Mouse (Mus musculus) retina, postnatal 7 days (tissue): Measurements from ENCODE around the gene Ifngr1.
"Not testable (repeated sequence)": the region's sequence is repeated elsewhere in the genome, so short reads cannot be mapped to it uniquely, and the experiment has no call there.

ENCODE experiments used
- DNase-seq: peaks from one replicate; pipeline ENCODE4 v3.0.0-alpha.2; 2012; ENCODE audit warnings: low read depth, low spot score

Ifngr1 gene

DNA sequence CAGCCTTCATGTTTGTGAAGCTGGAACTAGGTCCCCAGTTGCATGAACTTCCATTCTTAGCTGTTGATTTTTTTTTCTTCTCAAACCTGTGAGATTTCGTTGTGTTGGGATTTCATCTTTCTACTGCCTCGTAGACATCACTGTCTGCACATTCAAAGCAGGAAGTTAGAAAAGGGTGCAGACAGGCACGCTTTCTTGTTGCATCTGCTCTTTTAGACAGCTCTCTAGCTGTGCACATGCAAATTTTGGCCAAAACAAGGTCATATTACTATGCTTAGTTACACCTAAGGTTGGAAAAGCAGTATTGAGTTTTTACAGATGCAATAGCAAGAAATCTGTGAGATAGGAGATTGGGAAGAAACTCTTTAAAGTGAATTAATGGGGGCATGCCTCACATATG lies 4.5 kb upstream of the Ifngr1 start:
- DNase-seq, result no peak

DNA sequence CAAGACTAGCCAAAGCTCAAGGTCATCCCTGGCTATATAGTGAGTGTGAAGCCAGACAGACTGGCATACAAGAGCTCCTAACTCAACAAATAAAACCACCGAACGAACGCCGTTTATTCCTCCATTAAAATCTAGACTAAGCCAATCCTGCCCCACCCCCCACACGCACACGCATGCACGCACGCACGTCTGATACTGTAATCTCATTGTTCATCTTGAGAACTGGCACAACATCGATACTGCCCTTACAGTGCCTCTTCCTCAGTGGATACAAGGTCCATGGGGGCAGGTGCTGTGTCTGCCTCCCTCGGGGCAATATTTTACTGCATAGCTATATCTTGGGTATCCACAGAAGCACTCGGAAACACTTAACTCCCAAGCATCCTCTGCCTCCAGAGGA lies 2.1 kb upstream of the Ifngr1 start:
- no peak for DNase-seq

DNA sequence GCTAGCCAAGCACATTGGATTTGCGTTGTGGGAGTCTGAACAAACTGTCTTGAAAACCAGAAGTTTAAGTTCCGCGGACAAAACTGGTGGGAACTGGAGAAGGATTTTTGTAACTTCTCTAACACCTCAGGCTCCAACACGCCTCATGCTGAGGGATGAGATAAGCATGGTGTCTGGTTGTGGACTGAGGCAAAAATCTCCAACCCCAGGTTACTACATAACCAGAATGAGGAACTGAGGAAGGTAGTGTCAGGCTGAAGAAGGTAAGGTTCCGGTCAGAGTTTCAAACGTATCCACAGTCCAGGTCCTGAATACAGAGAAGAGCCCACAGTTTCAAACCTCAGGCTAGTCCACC lies 486 bp upstream of the Ifngr1 start:
- no peak for DNase-seq

DNA sequence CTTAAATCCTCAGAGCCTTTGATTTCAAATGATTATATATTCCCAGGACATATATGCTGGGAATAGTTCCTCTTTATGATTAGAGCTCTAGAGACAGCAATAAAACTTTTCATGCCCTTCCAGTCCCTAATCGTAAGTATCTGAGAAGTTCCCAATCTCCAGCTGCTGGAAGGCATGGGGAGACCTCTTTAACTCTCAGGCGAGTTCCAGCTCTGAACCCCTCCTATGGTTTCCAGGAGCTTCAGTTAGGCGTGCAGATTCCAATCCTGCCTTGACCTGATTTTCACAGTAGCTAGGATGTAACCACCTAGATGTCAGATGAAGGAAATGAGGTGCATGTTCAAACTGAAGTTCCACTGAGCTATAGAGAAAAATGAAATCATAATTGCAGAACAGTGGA lies 807 bp downstream of the Ifngr1 start:
- DNase-seq, result no peak

DNA sequence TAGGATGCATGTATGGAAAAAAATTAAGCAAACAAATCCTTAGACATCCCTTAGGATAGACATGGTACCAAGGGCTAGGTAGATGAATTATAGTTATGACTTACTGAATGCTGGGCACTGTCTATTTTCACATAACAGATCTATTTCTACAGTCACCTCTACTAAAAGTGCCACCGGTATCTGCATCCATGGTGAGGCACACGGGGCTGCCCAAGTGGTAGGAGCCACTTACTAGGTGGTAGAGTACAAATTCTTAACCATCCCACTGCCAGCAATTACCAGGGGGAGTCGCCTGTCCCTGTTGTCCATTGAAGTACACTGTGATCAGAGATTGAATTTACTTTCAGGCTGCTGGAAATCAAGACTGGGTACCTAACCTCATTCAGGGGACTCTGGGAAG lies 1.5 kb downstream of the Ifngr1 start:
- DNase-seq, result no peak

DNA sequence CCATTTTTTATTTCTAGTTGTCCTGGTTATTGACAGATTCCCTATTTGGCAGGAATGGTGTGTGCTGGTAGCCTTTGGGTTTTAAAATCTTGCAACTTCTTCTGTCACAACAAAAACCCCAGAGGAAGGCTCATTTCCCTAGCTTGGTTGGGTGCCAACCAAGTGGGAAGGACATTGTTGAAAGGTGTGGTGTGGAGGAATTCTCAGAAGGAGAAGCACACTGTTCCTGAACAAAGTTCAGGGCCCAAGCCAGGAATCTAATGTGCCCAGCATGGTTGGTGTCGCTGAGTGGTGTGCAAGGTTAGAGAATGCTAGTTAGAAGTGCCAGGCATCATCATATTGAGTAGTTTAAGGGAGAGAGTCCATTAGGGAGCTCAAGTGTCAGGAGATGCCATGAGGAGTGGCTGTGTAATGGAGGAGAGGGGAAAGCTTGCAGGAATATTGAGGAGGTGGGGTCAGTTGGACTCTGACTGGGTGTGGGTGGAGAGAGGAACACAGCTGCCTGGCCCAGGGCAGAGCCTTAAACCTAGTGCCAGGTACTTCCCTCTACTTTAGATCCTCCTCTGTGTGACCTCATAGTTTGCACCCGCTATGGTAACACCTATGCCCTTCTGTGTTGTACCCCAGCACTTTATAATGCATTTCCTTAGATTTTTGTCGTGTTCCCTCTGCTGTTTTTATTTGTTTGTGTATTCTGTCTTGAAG lies 2.6 kb downstream of the Ifngr1 start:
- DNase-seq, result no peak

DNA sequence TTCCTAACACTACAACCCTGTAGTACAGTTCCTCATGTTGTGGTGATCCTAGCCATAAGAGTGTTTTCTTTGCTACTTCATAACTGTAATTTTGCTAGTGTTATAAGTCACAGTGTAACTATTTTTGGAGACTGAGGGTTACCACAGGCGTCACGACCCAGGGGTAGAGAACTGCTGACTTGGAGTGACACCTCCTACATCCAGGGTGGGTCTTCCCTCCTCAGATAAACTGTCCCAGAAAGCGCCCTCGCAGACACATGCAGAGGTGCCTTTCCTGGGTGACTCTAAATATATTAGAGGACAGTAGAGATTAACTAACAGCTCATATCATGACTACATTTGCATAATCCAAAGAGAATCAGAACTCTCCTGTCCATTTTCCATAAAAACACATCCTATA lies 5.1 kb downstream of the Ifngr1 start:
- DNase-seq, result no peak

DNA sequence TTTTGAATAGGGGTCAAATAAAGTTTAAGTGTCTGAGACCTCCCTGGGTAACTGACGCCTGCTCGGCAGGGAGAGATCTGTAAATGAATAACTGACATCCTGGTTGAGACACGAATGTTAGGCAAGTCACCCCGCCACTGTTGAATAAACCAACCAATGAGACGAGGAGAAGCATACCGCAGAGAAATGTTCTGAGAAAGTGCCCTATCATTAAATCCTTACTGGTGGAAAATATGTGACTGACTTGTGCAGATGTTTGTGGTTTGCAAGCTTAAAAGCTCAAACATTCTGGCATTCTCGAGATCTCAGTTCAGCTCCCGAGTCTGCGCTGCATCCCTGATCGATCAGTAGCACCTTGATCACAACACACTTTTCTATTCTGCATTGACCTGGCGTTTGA lies 6.3 kb downstream of the Ifngr1 start:
- DNase-seq, result no peak

DNA sequence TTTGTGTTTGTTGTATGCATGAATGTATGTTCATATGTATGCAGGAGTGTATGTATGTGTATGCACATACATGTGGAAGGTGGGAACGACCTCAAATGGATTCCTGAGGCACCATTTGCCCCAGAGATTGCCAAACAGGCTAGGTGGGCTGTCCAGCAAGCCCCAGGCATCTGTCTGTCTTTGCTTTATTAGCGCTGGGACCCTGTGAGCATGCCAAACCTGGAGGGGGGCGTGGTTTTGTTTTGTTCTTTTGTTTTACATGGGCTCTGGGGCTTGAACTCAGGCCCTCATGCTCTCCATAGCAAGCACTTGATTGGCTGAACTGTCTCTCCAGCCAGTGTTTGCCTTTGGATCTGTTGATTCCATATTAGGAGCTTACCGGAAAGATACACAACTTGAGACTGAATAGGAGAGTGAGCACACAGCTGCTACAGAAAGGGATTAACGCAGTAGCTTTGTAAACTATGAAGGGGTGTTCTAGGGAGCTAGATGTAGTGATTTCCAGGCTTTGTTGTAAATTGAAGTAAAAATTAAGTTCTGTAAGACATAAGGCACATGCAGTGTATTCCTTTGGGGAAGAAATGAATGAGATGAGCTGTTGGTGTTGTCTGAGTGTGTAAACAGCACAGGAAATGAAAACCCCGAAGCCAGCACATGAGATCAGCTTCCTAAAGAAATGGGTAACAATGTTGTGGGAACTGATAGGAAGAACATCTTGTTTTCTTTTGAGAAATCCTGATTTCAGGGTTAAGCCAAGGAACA lies 7.8 kb downstream of the Ifngr1 start:
- no peak for DNase-seq

DNA sequence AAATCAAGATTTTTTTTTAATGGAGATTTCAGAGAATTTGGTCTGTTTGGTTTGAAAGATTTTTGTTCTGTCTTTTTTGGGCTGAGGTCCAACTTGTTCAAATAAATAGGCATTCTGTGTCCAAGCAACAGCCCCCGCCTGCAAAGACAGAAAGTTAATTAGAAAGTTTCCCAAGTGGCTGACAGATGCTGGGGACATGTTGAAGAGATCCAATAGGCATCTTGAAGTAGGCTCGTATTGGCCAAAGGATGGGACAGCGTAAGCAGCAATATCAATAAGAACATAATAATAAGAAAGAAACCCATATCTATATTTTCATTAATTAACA lies 8.3 kb downstream of the Ifngr1 start:
- DNase-seq, result no peak

DNA sequence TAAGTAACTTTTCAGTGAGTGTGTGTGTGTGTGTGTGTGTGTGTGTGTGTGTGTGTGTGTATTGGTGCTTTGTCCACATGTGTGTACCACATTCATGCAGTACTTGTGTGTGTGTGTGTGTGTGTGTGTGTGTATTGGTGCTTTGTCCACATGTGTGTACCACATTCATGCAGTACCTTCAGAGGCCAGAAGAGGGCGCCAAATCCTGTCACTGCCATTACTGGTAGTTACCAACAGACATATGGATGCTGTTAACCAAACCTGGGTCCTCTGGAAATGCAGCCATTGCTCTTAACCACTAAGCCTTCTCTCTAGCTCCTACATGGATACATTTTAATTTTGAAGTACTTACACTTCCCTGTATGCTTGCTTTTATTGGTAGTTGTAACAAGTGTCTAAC lies 9.8 kb downstream of the Ifngr1 start:
- not testable (repeated sequence) for DNase-seq

DNA sequence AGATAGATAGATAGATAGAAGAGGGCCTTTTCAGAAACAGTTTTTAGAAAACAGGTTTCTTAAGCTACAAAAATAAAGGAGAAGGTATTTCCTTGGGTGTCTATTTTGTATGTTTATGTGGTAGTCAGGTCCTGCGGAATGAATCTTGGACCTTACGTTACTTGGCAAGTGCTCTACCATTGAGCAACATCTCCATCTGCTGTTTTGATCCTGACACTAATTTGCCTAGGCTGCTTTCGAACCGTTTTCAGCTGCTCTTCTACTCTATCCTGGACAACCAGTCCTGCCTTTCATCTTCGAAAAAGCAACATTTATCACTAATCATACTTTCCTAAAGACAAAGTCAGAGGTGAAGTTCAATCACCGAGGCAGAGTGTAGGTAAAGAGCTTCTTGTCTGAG lies 11.5 kb downstream of the Ifngr1 start:
- no peak for DNase-seq

DNA sequence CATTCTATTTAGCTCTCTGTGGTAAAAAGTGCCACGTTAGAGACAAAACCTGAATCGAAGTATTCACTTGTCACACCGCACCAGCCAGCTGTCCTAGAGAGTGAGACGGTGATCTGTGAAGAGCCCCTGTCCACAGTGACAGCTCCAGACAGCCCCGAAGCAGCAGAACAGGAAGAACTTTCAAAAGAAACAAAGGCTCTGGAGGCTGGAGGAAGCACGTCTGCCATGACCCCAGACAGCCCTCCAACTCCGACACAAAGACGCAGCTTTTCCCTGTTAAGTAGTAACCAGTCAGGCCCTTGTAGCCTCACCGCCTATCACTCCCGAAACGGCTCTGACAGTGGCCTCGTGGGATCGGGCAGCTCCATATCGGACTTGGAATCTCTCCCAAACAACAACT lies 17.4 kb downstream of the Ifngr1 start:
- no peak for DNase-seq

DNA sequence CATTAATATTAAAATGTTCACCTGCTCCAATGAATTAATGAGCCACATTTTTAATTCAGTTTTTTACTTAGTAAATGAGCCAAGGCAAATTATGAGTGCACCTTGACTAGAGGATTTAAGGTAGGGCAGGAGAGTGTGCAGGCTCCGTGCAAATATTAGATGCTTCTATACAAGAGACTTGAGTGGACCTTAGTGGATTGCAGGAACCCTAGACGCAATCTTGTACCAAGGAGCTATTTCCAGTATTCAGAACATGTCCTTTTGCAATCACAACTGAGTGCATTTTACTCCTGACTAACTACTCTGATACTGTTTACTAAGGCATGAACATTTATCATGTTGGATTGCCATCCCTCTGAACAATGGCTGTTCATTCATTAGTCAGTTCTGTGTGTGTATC lies 19.9 kb downstream of the Ifngr1 start:
- no peak for DNase-seq

DNA sequence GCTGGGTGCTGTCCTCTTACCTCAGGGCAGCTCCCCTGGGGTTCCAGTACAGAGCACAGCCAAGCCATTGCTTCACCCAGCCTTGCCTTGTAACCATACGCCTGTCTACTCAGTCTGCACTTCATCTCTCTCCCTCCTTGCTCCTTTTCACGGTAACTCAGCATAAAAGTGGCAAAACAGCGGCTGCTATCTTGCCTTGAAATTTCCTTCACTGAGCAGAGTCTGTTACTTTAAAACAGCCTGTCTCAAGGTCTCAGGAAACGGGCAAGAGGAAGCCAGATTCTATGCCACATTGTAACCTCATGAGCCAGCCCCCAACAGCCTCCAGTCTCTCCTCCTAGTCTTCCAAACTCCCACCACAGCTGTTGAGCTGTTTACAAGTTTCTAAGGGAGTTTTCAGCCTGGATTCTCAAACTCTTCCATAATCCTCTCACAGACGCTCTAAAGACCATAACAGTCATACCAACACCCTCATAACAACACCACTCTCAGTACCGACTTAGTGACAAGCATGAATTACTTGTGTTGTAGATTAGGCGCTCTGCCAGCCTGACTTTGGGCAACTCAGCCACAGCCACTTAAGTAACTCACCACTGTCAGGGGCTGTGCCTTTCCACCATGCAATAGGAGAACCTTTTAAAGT lies 21.5 kb downstream of the Ifngr1 start:
- DNase-seq, result no peak

DNA sequence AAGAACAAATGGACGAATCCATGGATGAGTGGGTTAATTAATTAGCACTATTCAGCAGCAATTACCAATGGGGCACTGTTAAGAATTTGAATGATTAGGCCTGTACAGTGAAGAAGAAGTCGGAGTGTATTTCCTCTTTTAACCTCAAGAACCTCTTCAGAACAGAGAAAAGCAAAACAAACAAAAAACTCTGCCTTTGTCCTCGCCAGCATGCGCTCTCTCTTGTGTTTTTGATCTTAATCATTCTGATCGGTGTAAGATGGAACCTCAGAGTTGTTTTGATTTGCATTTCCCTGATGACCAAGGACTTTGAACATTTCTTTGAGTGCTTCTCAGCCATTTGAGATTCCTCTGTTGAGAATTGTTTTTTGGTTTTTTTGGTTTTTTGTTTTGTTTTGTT lies 28.0 kb downstream of the Ifngr1 start:
- no peak for DNase-seq

DNA sequence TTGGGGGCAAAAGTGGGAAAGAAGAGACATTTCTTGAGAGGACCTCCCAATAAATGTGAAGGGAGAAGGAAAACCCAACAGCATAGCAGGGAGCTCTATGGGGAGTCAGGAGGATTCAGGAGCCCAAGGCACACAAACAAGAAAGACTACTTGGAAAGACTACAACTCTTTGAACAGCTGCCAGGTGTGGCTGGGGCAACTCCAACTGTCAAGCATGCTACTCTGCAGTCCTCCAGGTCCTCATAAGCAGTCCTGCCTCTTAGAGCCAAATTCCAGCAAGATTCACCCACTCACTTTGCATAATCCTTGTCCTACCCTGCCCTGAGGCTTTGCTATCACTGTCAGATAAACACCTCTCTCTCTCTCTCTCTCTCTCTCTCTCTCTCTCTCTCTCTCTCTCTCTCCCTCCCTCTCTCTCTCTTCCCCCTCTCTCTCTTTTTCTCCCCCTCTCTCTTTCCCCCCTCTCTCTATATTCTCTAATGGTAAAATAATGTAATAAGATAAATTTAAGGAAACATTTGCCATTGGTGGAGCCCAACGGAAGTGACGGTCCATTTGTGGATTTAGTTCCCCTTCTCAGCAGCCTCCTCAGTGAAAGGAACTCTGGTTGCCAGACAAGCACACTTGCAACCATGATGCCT lies 29.8 kb downstream of the Ifngr1 start, which contains the start of gene Il22ra2:
Il22ra2 (plus strand) TSS at position 591 of the 641 bp plus-strand sequence.
- no peak for DNase-seq

DNA sequence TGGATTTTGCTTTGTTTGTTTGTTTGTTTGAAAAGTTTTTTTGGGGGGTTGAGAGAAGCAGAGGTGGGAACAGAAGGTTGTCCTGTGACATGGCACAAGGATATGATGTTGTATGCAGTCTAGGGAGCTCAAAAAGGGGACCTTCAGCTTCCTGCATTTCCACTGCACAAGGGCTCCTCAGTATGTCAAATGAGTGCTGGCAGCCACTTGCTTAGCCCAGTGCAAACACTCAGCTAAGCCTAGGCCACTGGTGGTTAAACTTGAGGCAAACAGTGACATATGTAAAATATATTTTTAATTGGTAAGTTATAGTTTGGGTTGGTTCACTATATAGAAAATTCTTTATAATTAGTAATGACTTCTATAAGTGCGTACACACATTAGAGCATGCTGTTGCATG lies 32.9 kb downstream of the Ifngr1 start:
- no peak for DNase-seq

DNA sequence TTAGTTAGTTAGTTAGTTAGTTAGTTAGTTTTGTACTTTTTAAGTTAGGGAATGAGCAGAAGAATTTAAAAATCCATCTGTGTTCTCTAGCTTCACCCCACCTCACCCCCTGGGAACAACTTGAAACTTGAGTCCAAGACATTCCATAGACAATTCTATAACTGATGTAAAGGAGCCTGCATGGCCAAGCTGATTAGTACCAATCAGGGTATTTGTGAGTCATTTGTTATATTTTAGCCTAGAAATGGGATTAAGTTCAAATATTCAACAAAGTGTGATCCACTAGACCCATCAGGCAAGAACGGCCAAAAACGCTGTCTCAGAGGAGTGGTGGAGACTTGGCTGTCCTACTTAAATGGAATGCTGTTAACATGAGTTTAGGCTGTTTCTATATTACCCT lies 35.6 kb downstream of the Ifngr1 start:
- DNase-seq, result no peak

DNA sequence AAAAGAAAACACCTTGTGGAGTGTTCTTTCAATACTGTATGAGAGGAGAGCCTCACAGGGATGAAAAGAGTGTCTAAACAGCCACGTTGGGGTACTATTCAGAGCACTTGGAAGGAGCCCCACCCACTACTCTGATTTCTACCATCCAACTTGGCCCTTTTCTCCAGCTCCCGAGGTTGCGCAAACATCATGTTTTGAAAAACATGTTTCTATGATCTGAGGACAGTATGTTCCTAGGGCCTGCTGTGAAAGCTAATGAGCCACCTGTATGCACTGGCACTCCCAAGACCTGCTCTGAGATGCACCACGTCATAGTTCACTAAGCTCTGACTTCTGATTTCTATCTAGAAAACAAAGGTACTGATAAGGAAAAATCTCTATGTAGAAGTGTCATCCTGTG lies 36.0 kb downstream of the Ifngr1 start:
- DNase-seq, result no peak

DNA sequence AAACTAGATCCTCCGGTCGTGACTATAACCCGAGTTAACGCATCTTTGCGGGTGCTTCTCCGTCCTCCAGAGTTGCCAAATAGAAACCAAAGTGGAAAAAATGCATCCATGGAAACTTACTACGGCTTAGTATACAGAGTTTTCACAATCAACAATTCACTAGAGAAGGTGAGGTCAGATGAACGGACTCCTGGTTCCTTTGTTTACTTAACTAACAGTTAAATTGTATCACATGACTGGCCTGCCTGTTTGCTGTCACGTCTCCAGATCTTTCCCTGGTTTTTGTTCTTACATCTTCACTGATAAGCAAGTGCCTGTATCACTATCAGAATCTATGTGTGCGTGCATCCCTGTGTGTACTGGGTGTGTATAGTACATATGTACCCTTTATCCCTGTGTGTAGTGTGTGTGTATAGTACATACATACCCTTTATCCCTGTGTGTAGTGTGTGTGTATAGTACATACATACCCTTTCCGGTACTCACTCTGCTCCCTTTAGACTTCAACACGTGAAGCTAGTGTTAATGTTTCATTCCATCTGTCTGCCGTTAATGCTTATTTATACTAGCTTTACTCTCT lies 40.0 kb downstream of the Ifngr1 start:
- DNase-seq, result no peak

DNA sequence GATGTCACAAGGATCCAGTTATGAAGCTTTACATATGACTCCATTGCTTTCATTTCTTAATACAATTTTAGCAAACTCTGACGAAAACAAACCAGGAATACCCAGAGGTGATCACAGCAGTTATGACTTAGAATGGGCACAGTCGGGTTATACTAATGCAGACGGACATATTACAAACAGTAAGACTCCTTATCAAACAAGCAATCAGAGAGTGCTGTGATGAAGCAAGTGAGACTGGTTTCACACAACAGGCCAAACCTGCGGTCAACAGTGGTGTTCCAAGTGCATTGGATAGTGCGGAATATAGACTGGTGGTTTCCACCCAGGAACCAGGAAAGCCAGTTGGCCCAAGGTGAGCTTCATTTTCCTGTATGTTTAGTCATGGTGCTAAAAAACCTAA lies 47.1 kb downstream of the Ifngr1 start:
- DNase-seq, result no peak
